Mouse (Mus musculus): ENCODE data around the gene Tbx15. TPM values are rescaled to one million over a fixed set of nuclear protein-coding genes. Genes with fewer than 3 reads are reported as not detected.

Gene Tbx15
- polyA plus RNA-seq, 1 experiment: 1.5 TPM

DNA sequence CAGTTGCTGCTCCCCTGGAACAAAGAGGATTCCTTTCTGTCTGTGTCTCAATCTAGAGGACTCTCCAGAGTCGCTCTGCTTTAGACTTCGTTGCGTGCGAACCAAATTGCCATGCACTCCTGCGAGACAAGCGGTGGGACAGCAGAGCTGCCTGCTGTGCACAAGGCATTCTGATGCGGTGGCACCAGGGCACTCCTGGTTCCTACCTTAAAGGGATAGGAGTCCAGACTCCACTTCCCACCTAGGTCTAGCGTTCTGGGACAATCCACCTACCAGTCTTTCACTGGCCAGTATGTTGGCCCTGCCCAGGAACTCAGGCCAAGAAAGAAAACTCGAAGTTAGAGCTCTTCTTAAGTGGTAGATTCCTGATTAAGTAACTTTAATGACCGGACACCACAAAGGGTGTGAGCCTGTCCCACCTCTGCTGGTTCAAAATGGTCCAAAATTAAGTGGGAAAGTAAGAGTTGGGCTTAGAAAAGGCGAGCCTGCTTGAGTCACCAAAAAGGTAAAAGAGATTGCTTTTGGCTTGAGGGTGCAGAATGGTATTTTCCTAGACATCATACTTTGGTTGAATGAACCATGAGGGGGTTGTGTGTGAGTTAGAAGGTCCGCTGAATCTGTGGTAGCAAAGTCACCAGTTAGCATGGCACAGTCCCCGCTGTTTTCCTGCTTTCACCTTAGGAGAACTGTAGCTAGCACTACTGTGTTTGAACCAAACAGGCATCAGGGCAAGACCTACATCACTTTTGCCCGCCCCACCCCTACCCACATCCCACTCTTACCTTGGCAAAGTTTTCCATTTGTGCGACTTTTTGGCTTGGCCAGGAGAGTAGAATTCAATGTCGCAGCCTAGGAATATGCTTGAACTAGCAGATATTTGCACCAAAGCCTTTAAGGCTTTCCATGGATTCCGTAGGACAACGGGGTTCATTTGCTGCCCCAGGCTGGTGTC lies 4.1 kb upstream of the Tbx15 start:
- Histone ChIP-seq H3K27ac (ENCODE audit: insufficient read depth, low read length) (no peak overlapping the region), H3K4me1 (ENCODE audit: control insufficient read depth, insufficient read depth, low read length) (no peaks in the 10 kb centered on the region), H3K4me3 (ENCODE audit: insufficient read depth, low read length) (no peak overlapping the region)
- no peak for TF ChIP-seq POLR2A (IDR thresholded peaks at IDR 0.05; ENCODE audit: extremely low read depth, insufficient read depth, low read length)
- no peak for TF ChIP-seq CTCF (IDR thresholded peaks at IDR 0.05; ENCODE audit: extremely low read depth, insufficient read depth, low read length)

DNA sequence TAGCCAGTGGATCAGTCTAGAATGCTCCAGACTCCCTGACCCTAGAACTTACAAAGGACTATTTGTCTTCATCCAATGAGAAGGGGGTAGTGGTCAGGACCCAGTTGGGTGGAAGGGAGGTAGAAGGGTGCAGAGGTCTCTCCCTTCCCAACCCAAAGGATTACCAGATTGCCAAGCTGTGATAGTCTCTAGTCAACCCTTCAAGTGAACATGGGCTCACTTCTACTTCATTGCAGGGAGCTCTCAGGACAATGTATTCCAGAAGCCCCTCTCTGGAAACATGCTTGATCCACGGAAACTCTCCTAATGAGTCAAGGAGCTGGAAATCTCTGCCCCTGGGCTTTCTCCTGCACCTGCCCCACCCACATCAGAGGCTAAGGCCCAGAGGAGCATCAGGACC lies 1.5 kb upstream of the Tbx15 start:
- H3K4me1 ChIP-seq (ENCODE audit: control insufficient read depth, insufficient read depth, low read length): no peaks in the 10 kb centered on the region
- H3K27ac ChIP-seq (ENCODE audit: insufficient read depth, low read length): no peak overlapping the region
- H3K4me3 ChIP-seq (ENCODE audit: insufficient read depth, low read length): no peak overlapping the region
- TF ChIP-seq CTCF (IDR thresholded peaks at IDR 0.05; ENCODE audit: extremely low read depth, insufficient read depth, low read length): no peak
- no peak for TF ChIP-seq POLR2A (IDR thresholded peaks at IDR 0.05; ENCODE audit: extremely low read depth, insufficient read depth, low read length)

DNA sequence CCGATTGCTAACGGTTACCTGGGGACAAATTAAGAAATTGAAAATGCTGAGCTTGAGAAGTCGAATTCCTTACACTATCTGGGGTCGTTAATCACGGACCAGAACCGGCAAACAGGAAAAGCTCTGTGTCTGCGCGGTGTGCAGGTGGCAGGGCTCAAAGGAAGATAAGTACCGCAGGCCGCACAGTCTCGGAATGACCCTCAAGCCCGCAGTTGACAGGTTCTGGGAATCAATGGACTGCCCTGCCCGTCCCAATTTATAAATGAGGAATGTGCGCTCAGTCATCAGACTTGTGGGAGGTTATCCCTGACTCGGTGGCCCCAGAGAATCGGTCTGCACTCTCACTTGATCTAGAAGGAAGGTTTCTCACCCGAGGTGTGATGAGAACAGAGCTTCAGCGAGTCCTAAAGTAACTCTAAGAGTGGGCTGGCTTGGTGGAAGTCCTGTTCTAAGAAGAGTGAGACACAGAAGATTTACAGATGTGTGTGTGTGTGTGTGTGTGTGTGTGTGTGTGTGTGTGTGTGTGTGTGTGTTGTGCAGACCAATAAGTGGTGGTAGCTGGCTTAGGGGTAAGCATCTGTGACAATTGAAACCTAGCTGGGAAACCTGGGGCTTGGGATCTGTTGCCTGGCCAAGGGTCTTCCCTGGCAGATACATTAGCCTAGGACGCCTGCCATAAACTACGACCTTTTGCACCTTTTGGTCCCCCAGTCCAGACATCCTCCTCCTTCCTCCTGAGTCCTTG lies 708 bp upstream of the Tbx15 start:
- no peaks in the 10 kb centered on the region for H3K4me1 ChIP-seq (ENCODE audit: control insufficient read depth, insufficient read depth, low read length)
- no peak for TF ChIP-seq POLR2A (IDR thresholded peaks at IDR 0.05; ENCODE audit: extremely low read depth, insufficient read depth, low read length)
- no peak for TF ChIP-seq CTCF (IDR thresholded peaks at IDR 0.05; ENCODE audit: extremely low read depth, insufficient read depth, low read length)
- no peak overlapping the region for H3K27ac ChIP-seq (ENCODE audit: insufficient read depth, low read length)
- H3K4me3 ChIP-seq (ENCODE audit: insufficient read depth, low read length): no peak overlapping the region

DNA sequence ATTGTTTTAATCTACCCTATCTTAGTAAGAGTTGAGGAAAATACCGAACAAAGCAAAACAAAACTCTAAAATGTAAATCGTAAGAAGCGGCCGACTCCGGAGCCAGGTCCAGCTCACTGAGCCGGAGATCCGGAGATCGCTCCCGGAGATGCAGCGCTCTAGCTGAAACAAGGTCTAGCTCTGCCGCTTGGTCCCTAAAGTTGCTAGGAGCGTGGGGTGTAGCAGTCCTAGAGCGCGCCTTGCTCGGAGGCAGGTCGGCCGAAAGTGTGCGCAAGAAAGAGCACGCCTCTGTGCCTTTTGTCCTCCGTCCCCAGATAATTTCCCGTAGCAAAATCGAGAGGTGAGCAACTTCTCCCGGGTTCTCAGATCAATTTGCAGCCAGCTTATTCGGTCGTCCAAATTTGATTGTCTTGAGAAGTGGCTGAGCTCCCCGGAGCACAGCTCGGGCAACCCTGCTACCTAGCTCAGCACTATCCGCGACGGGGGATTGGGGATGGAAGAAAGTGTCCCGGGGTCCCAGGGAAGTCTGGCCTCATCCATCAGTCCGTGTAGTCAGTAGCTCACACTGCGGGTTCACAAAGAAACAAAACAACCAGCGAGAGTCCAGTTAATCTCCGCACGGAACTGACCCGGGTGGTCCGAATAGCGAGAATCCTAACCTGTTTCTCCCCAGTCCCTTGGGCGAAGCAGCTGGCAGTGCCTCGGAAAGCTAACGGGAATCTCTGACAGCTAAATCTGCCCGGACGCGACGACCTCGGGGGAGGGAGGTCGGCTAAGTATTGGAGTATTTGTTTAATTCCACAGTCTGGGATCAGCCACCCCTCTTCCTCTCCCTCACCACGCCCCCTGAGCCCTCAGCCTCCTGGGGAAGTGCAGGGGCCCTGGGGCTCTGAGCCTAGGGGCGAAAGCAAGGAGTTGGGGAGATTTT lies 894 bp downstream of the Tbx15 start:
- no peak for TF ChIP-seq POLR2A (IDR thresholded peaks at IDR 0.05; ENCODE audit: extremely low read depth, insufficient read depth, low read length)
- TF ChIP-seq CTCF (IDR thresholded peaks at IDR 0.05; ENCODE audit: extremely low read depth, insufficient read depth, low read length): no peak
- H3K4me3 ChIP-seq (ENCODE audit: insufficient read depth, low read length): no peak overlapping the region
- no peaks in the 10 kb centered on the region for H3K4me1 ChIP-seq (ENCODE audit: control insufficient read depth, insufficient read depth, low read length)

DNA sequence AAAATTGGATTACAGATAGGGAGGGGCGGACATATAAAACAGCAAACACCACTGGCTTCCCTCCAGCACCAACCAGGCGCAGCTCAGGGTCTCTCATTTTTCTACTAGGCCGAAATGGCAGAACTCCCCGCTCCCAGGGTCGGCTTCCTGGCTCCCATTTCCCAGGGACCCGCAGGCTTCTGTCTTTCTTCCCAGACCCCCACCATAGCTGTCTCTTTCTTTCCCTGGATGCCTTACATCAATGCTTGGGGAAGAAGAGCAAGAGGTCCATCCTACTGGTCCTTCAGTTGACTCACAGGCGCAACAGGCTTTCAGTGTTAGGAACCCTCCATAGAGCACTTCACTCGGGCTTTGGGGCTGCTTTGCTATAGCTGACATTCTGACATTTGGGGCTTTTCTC lies 2.3 kb downstream of the Tbx15 start:
- H3K4me1 ChIP-seq (ENCODE audit: control insufficient read depth, insufficient read depth, low read length): no peaks in the 10 kb centered on the region
- no peak for TF ChIP-seq CTCF (IDR thresholded peaks at IDR 0.05; ENCODE audit: extremely low read depth, insufficient read depth, low read length)
- no peak for TF ChIP-seq POLR2A (IDR thresholded peaks at IDR 0.05; ENCODE audit: extremely low read depth, insufficient read depth, low read length)
- no peak overlapping the region for H3K27ac ChIP-seq (ENCODE audit: insufficient read depth, low read length)
- H3K4me3 ChIP-seq (ENCODE audit: insufficient read depth, low read length): no peak overlapping the region

More for the DNA sequence above, 894 bp downstream of the Tbx15 start:
- no peak overlapping the region for H3K27ac ChIP-seq (ENCODE audit: insufficient read depth, low read length)

DNA sequence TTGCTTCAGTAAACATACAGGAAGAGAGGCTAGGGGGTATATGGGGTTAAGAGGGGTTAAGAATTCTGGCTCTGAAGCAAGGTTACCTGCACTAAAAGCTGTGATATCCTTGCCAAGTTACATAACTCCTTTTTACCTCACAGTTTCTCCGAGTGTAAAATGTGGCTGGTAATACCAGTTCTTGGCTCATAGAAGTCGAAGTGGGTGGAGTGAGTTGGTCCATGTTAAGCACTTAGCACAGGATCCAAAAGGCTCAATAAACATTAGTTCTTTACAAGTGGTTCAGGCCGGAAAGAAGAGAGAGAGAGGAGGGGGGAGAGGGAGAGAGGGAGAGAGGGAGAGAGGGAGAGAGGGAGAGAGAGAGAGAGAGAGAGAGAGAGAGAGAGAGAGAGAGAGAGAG lies 5.2 kb downstream of the Tbx15 start:
- TF ChIP-seq POLR2A (IDR thresholded peaks at IDR 0.05; ENCODE audit: extremely low read depth, insufficient read depth, low read length) (no peak), CTCF (IDR thresholded peaks at IDR 0.05; ENCODE audit: extremely low read depth, insufficient read depth, low read length) (no peak)
- no peak overlapping the region for H3K27ac ChIP-seq (ENCODE audit: insufficient read depth, low read length)
- H3K4me1 ChIP-seq (ENCODE audit: control insufficient read depth, insufficient read depth, low read length): no peaks in the 10 kb centered on the region
- H3K4me3 ChIP-seq (ENCODE audit: insufficient read depth, low read length): no peak overlapping the region

DNA sequence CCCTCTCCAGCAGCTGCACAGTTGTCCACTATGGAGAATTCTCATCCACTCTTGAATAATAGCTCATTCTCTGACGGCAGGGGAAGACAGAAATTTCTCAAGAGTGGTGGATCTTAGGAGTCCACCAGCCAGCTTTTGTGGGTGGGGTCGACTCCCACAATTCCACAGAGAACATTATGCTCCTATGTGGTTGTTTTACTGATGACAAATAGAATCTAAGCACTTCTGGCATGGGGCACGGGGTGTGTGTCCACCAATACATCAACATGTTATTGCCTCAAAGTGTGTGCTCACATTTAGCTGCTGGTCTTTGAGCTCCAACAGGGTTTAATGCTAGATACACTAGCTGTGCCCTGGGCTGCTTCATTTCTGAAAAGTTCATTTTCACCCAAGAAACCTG lies 6.4 kb downstream of the Tbx15 start:
- TF ChIP-seq CTCF (IDR thresholded peaks at IDR 0.05; ENCODE audit: extremely low read depth, insufficient read depth, low read length) (no peak), POLR2A (IDR thresholded peaks at IDR 0.05; ENCODE audit: extremely low read depth, insufficient read depth, low read length) (no peak)
- no peak overlapping the region for H3K4me3 ChIP-seq (ENCODE audit: insufficient read depth, low read length)
- H3K4me1 ChIP-seq (ENCODE audit: control insufficient read depth, insufficient read depth, low read length): no peaks in the 10 kb centered on the region
- H3K27ac ChIP-seq (ENCODE audit: insufficient read depth, low read length): no peak overlapping the region

DNA sequence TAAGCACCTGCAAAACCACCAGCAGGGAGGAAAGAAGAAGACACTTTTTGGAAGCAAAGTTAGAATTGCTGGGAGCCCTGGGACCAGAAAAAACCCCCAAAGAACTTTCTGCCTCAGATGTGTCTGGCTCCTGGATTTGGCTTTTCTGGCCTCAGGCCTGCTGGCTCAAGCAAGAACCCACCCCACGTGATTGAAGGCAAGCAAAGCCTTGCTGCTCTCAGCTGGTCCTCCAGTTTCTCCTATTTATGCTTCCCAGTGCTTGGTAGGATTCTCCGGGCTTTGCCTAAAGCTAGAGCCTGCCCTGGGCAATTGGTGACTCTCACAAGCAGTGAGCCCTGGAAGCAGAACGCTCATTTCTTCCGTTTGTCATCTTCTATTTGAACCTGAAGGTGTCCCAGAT lies 7.4 kb downstream of the Tbx15 start:
- Histone ChIP-seq H3K4me3 (ENCODE audit: insufficient read depth, low read length) (no peak overlapping the region), H3K27ac (ENCODE audit: insufficient read depth, low read length) (no peak overlapping the region), H3K4me1 (ENCODE audit: control insufficient read depth, insufficient read depth, low read length) (no peaks in the 10 kb centered on the region)
- TF ChIP-seq CTCF (IDR thresholded peaks at IDR 0.05; ENCODE audit: extremely low read depth, insufficient read depth, low read length) (no peak), POLR2A (IDR thresholded peaks at IDR 0.05; ENCODE audit: extremely low read depth, insufficient read depth, low read length) (no peak)
